Mouse (Mus musculus) heart, postnatal 0 days (tissue): ENCODE measurements around the gene Atrn.

ENCODE experiments used
- CTCF ChIP-seq: IDR thresholded peaks from 2 replicates; pipeline ENCODE4 v1.5.1; 2016; ENCODE audit warnings: antibody characterized with exemption, control low read depth, low read depth
- EP300 ChIP-seq: IDR thresholded peaks from 2 replicates; pipeline ENCODE4 v1.6.1; 2016; ENCODE audit warnings: antibody characterized with exemption, low read depth

GRCm38 (mm10) chr2:131026941-131027340 lies 120.6 kb downstream of the Atrn start:
- TF ChIP-seq CTCF = no peak
- TF ChIP-seq EP300 = no peak
